Mouse (Mus musculus): ENCODE results near the gene Sumf2.
"Not testable (repeated sequence)": the region's sequence is repeated elsewhere in the genome, so short reads cannot be mapped to it uniquely, and the experiment has no call there.

Gene Sumf2

DNA sequence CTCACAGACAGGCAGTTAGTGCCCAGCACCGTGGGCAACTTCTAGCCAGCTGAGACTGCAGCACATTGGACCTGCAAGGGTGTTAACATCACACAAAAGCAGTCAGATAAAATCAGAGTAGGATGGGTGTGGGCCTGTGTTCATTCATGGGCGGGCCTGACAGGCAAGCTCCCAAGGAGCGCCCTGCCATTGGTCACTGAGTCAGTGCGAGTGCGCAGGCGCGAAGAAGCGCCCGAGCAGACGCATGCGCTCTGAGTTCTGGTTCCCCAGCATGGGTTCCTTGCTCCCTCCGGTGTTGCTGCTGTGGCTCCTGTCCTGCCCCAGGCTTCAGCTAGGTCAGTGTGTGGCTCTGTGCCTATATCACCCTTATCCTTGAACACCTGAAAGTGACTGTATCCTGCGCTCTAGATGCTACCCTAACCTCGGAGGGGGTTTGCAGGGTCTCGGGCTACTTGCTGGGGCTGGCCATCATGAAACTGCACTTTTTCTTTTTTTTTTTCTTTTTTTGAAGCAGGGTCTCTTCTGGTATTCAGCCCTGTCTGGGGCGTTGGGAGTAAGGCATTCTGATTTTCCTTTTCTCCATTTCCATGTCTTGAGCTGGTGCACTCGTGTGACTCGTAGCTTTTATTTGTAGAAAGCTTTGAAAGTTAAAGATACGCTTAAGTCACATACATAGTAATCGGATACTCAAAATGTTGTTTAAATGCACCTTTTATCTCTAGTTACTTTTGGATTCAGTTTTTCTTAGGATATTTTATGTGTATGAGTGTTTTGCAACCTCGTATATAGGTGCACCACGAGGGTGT, at the start of gene Sumf2:
Gene Sumf2, plus strand, starts transcription at position 235 of the 806 bp plus-strand sequence.
- peak; percentile 94 to 97 for DNase-seq

DNA sequence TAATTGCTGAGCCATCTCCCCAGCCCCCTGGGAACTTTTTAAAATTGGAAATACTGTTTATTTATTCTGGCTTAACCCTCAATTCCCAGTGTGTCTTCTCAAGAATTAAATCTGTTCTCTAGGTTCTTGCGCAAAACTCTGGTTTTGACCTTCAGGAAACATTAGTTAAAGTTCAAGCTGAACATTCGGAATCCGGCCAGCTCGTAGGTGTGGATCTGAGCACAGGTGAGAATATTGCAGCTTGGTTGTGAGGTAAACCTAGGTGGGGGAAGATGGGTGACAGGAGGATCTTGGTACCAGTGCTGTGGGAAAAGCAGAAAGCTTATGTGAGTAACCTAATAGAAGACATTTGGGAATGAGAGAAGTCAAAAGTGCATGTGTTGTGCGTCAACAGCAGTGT, 1.9 kb upstream of the Sumf2 start:
- no peak for DNase-seq

DNA sequence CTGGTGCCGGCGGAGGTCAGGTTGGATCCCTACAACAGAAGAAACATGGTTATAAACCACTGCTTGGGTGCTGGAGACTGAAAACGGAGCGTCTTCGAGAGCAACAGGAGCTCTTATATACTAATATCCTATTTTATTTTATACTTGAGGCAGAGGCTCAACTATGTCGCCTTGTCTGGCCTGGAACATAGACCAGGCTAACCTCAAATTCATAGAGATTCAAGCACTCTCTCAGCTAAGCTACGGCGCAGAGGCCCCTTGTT, 703 bp downstream of the Sumf2 start:
- DNase-seq, result peak in 1 of 2 experiments; percentile 20

DNA sequence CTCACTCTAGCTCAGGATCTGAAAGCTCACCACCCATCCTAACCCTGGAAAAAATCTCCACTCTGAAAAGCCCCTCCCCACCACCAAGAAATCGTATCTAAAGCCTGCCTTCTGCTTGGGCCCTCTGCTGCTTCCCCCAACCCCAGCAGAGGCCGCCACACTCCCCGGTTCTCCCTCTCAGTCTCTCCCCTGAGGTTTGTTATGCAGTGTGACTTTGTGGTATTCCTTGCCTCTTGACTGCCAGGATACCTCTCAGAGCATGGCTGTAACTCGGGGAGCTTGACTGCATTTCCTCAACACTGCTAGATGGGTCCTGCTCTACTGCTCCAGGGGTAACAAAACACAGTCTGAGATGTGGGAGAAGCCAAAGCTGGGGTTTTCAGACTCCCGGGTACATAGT, 8.4 kb downstream of the Sumf2 start:
- DNase-seq, result no peak

DNA sequence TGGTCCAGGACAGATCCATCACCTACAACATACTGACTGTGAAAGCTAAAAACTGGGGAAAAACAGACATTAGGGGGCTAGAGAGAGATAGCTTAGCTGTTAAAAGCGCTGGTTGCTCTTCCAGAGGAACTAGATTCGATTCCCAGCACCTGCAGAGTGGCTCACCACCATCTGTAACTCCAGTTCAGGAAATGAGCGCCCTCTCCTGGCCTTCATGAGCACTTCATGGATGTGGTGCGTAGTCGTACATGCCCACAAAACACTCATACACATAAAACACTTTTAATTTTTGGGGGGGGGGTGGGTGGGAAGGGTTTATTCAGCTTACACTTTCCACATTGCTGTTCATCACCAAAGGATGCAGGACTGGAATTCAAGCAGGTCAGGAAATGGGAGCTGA, 9.6 kb downstream of the Sumf2 start:
- DNase-seq, result no peak

DNA sequence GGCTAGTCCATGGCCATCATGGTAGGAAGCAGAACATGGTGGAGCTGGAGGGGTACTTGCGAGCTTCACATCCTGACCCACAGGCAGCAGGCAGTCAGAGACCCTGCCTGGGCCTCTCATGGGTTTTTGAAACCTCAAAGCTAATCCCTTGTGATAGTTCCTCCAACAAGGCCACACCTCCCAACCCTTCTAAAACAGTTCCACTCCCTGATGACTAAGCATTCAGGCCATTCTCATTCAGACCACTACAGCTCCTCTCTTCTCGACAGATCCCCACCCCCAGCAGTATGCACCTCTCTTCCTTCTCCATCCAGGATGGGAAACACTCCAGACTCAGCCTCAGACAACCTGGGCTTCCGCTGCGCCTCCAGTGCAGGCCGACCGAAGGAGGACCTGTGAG, 15.5 kb downstream of the Sumf2 start:
- DNase-seq, result no peak

DNA sequence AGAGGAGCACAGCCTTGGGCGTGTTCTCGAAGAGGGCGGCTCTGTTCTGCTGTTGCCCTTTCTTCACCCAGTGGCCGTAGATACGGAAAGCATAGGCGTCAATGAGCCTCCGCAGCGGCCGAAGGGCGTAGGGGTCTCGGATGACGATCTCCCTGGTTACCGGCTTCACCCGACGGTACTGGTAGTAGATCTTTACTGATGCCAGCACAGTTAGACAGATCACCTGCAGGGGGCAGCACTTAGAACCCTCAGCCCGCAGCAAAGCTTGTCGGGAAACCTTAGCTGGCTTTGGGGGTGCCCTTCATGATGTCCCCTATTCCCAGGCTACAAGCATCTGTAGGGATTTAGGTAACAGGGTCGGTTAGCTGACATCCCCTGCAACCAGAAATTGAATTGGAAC, 17.7 kb downstream of the Sumf2 start:
- peak; percentile 31 to 46 for DNase-seq

DNA sequence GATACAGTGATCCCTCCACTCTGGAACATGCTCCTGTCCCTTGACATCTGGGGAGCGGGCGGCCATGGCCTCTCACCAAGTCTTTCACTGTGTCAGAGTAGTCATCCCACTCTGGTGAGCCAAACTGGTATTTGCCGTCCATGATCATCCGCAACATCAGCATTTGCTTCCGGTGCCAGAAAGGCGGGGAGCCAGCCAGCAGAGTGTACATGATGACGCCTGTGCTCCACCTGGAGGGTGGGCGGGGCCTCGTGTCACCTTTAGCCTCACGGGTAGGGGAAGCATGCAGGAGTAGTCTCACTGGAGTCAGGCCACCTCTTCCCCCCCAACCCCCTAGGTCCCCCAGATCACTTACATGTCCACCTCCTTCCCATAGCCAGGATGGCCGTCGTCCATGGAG, 19.1 kb downstream of the Sumf2 start:
- no peak for DNase-seq

DNA sequence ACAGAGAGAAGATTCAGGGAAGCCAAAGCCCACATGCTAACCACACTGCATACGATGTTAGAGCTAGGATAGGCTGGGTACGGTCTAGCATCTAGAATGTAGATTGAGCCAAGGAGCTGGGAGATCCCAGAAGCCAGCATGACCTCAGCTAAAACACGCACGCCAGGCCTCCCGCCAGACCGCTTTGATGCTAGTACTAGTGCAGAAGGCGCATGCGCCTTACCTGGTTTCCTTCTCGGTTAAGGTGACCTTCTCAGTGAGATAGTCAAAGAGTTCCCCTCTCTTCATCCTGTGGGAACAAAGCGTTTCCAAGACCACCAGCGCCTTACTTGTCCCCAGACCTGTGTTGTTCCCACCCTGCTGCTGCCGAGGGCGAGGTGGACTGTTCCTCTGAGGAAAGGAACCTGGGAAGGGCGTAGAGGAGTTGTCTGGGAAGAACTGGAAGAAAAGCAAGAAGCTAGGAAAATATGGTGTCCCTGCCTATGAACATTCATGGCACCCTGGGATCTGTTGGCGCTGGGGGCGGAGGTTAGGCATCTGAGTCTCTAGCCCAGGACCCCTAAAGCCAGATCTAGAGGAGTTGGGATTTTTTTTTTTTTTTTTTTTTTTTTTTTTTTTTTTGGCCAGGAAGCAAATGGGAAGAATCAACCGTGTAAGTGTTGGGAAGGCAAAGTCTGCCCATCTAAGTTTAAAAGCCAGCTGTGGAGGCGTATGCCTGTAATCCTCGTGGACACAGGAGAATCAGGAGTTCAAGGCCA, 22.6 kb downstream of the Sumf2 start:
- DNase-seq, result no peak

DNA sequence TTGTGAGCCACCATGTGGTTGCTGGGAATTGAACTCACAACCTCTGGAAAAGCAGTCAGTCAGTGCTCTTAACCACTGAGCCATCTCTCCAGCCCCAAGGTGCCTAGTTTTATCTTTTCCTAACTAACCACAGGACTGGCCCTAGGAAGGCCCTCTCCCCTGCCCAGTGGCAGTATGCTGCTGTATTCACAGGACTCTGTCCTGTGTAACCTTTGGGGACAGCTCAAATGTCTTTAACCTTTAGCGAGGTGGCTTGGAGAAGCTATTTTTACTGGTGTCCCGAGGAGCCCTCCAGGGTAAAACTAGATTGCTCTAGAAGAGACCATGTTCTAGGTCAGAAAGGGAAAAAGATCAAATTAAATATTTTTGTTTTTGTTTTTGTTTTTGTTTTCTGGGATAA, 24.5 kb downstream of the Sumf2 start:
- no peak for DNase-seq

DNA sequence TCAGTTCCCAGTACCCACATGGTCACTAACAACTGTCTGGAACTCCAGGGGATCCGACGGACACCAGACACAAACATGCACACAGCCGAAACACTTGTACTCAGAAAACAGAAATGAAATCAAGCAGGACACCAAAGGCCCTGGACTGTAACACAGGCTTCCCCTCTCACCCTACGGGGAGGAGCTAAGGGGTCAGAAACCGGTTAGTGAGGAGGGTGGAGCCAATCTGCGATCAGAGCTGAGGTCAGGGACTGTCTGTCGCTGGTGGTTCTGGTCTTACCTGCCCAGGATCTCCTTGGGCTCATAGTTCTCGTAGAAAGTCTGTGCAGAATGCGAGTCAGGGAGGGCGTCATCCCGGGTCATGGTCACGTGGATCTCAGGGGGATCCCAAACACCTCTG, 27.2 kb downstream of the Sumf2 start:
- no peak for DNase-seq

DNA sequence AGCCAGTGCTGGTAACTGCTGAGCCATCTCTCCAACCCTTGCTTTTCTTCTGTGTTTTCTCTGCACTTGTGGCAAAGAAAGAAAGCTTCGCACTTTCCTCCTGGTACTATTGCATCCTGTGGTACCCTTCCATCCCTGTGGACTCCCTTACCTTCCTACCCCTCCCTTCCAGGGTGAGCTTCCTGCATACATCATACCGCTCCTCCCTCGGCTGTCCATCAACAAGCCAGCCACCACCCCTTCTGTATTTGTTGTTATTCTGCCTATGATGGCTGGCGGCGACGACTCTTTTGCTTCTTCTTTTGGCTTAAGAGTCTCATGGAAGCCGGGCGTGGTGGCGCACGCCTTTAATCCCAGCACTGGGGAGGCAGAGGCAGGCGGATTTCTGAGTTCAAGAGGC, 28.3 kb downstream of the Sumf2 start:
- no peak for DNase-seq

DNA sequence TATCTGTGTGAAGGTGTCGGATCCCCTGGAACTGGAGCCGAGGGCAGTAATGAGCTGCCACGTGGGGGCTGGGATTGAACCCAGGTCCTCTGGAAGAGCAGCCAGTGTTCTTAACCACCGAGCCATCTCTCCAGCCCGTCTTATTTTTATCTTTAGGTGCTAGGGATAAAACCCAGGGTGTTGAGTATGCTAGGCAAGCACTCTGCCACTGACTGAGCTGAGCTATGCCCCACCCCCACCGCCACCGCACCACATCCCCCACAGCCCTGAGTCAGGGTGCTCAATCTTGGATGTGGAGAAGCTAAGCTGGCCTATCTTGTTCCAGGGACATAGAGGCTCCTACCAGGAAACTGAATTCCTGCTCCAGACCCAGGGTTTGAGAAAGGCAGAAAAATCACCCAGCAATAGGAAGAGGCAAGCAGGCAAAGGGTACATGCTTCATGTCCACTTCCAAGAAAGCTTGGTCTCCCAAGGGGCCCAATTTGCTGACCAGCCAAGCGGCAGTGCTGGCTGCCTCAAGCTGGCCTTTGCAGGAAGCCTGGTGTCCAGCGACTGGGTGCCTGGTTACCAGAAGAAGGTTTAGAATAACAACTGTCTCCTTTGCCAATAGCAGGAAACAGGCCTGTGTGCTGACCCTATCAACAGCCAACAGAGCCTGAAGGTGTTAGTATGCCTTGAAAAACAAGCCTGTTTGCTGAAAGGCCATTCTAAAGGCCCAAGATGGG, 31.1 kb downstream of the Sumf2 start:
- DNase-seq, result peak in 1 of 2 experiments; percentile 23

DNA sequence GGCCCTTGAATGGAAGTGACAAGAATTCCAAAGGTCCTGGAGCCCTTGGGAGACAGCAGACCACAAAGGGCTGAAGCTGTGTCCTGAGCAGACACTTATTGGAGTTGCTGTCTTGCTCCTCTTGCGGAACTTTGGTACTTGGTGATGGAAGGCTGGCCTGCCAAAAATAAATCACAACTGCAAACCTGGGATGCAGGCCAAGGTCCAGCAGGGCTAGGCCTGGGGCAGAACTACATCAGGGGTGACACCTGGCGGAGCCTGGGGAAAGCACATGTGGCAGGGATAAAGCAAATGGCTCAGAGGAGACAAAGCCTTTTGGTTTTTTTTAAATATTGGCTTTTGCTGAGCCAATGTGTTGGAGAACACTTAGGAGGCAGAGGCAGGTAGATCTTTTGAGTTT, 32.2 kb downstream of the Sumf2 start:
- peak; percentile 30 to 40 for DNase-seq

DNA sequence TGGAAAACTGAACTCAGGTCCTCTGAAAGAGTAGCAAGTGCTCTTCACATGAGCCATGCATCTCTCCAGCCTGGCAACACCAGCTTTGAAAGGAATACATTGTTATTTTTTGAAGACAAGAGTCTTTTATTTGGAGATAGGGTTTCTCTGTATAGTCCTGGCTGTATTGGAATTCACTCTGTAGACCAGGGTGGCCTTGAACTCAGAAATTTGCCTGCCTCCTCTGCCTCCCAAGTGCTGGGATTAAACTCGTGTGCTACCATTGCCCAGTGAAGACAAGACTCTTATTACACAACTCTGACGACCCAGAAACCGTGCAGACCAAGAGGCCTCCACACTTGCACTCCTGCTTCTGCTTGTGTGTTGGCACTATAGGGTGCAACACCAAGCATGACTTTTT, 33.1 kb downstream of the Sumf2 start:
- no peak for DNase-seq

DNA sequence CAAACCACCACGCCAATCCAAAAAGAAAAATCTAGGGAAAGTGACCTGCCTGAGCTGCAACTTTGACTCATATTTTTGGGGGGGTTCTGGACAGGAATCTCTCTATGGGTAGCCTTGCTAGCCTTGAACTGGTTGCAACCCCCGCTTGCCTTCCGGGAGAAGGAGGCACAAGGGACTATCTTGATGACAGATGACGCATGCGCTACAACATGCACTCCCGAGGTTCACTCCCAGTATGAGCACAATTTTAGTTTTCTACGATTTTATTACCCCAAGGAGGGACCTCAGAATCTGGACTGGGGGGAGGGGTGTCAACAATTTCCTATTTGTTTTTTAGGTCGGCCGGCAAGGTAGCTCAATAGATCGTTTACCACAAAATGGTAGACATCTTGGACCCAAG, 39.5 kb downstream of the Sumf2 start:
- DNase-seq, result no peak

DNA sequence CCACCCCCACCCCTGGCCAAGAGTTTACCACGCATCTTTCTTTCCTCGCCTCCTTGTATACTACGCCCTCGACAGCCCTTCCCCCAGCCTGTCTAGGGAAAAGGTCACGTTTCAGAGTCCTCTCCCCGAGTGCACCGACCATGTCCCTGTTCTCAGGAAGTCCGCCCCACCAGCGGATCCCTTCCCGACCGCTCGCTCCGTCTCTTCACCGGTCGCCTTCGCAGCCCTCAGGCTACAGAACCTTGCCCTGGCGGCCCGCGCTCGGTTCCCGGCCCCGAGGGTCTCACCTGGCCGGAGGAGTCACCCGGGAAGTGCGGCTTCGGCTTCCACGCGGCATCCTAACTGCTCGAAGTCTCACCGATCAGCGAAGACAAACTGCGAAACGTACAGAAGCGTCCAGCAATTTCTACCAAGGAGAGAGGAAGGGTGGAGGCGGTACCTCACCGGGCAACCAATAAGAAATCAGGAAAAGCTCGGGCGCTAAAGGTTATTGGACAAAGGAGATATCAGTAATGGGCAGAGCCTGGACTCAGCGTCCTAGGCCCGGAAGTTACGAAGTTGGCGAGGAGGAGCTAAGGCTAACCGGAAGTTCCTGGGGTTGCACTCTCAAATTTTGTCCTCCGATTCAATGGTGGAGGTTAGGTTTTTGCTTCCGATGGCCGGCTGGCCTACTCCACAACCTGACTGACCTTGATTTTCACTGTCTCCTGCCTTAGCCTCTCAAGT, 40.3 kb downstream of the Sumf2 start, which contains the start of gene Chchd2:
Gene Chchd2, minus strand, starts transcription at position 560 of the 726 bp plus-strand sequence.
- peak; percentile 91 to 95 for DNase-seq

DNA sequence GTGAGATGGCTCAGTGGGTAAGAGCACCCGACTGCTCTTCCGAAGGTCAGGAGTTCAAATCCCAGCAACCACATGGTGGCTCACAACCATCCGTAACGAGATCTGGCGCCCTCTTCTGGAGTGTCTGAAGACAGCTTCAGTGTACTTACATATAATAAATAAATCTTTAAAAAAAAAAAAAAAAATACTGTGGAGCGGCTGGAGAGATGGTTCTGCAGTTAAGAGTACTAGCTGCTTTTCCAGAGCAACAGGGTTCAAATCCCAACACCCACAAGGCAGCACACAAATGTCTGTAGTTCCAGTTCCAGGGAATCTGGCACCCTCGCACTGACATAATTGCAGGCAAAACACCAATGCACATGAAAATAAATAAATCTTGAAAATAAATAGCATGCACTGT, 43.6 kb downstream of the Sumf2 start:
- DNase-seq, result not testable (repeated sequence)

DNA sequence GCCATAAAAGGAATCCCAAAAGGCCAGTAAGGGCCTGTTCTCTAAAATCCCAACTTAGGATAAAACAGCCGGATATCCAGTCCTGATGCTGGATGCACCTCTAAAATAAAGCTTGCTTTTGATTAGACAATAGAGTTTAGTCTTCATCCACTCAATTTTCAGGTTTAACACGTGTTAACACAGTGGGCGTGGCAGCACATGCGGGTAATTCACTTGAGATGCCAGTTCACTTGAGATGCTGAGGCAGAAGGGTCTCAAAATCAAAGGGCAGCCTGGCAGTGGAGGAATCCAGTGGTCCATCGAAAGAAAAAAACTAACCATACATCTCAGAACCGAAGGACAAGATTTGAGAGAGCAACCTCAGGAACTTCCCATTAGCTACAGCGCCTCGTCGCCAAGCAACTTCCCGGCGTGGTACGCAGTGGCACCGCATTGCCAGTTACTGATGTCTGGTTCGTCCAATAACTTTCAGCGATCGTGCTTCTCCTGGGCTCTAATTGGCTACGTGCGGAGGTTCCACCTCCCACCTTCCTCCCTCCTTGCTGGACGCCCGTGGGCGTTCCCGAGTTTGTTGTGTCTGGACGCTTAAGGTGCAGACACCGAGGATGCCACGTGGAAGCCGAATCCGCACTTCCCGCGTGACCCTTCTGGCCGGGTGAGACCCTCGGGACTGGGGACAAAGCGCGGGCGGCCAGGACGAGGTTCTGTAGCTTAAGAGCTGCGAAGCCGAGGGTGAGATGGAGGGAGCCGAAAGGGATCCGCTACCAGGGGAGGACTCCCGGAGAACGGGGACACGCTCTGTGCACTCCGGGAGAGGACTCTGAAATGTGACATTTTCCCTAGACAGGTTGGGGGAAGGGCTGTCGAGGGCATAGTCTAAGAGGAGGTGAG, 48.7 kb downstream of the Sumf2 start, which contains the start of gene Zbed5:
Gene Zbed5, plus strand, starts transcription at position 526 of the 891 bp plus-strand sequence.
- peak; percentile 82 to 90 for DNase-seq

DNA sequence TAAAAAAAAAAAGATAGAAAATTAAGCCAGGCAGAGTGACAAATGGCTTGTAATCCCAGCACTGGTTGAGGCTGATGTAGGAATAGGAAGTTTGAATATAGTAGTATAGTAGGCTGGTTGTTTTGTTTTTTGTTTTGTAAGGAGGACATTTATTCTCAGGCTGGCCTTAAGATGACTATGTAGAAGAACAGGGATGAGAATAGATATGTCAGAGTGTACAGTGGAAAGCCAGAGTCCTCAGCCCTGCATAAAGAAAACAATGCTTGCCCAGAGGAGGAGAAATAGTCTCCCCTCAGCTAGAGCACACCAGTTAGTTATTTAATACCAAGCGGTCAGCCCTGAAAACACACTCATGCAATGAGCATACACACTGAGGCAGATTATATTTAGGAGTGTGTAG, 51.7 kb downstream of the Sumf2 start, which contains the start of gene Phkg1:
Gene Phkg1, minus strand, starts transcription at position 101 of the 400 bp plus-strand sequence.
- no peak for DNase-seq

DNA sequence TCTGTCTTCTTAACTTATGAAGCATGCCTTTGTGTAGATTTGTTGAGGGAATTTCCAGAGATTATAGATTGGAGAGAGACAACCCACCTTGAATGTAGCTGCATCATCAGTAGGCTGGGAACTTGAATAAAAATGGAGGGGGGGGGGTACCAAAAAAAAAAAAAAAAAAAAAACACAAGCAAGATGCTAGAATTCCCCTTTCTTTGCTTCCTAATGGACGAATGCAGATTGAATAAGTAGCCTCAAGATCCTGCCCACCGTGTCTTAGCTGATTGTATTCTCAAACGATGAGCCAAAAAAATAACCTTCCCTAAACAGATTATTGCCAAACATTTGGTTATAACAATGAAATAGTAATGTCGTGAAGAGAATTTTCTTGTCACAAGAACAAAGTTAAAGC, 61.0 kb downstream of the Sumf2 start:
- DNase-seq, result no peak
